Mouse (Mus musculus) C2C12 (cell line): ENCODE data around the gene Sys1. TPM values are rescaled to one million over a fixed set of nuclear protein-coding genes. Genes with fewer than 3 reads are reported as not detected.

Experiments used
- H3K27me3 ChIP-seq: one replicate; pipeline ENCODE4 v1.6.1; 2011; ENCODE audit not compliant: control insufficient read depth, insufficient read depth, insufficient read length
- H3K36me3 ChIP-seq: one replicate; pipeline ENCODE4 v1.6.1; 2011; ENCODE audit not compliant: control insufficient read depth, insufficient read depth
- H3K4me3 ChIP-seq: one replicate; pipeline ENCODE4 v1.5.1; 2011; ENCODE audit warnings: mild to moderate bottlenecking, control low read depth; ENCODE audit not compliant: poor library complexity, insufficient read depth, severe bottlenecking
- H3K79me2 ChIP-seq: one replicate; pipeline ENCODE4 v1.6.1; 2011; ENCODE audit not compliant: control insufficient read depth, insufficient read depth
- H3K79me3 ChIP-seq: one replicate; pipeline ENCODE4 v1.6.1; 2011; ENCODE audit warnings: low read depth, control low read depth
- H3ac ChIP-seq: one replicate; pipeline ENCODE3; 2011; ENCODE audit warnings: low read depth; ENCODE audit not compliant: control insufficient read depth, insufficient read length
- CEBPB ChIP-seq: IDR thresholded peaks from one replicate; pipeline ENCODE4 v1.6.1; 2011; ENCODE audit warnings: low read depth, mild to moderate bottlenecking, control low read depth, moderate library complexity
- CTCF ChIP-seq: IDR thresholded peaks from one replicate; pipeline ENCODE4 v1.5.1; 2011; ENCODE audit not compliant: control insufficient read depth, insufficient read depth, insufficient read length
- FOSL1 ChIP-seq: IDR thresholded peaks from one replicate; pipeline ENCODE4 v1.8.0; 2011; ENCODE audit warnings: mild to moderate bottlenecking, low read length; ENCODE audit not compliant: poor library complexity, insufficient read depth, severe bottlenecking
- MAX ChIP-seq: IDR thresholded peaks from one replicate; pipeline ENCODE4 v1.6.1; 2011; ENCODE audit warnings: mild to moderate bottlenecking, control low read depth
- MYOD1 ChIP-seq: IDR thresholded peaks from one replicate; pipeline ENCODE4 v1.6.1; 2011; ENCODE audit warnings: low read depth; ENCODE audit not compliant: control insufficient read depth, insufficient read length
- MYOG ChIP-seq: IDR thresholded peaks from one replicate; pipeline ENCODE4 v1.6.1; 2011; ENCODE audit not compliant: control insufficient read depth, insufficient read length; ENCODE audit errors: extremely low read depth
- USF1 ChIP-seq: IDR thresholded peaks from one replicate; pipeline ENCODE4 v1.6.1; 2011; ENCODE audit warnings: low read depth, mild to moderate bottlenecking, control low read depth, moderate library complexity
- polyA plus RNA-seq: library from polyadenylated mRNA; unstranded; fragments of >200 nt; fragmentation: generic; extraction: Trizol; gene quantifications from one replicate; pipeline ENCODE4 v1.2.1, GENCODE M21; 2012; ENCODE audit warnings: missing spikeins

The Sys1 gene
- polyA plus RNA-seq, 1 experiment = 49.6 TPM

- Histone ChIP-seq H3K36me3 (peaks cover 48% of the 10 kb centered on the region), H3K4me3 (no peak overlapping the region), H3ac (no peak overlapping the region), H3K27me3 (no peaks in the 10 kb centered on the region), H3K79me2 (peaks cover 22% of the 10 kb centered on the region), H3K79me3 (peaks cover 8% of the 10 kb centered on the region)
- no peak for TF ChIP-seq CEBPB
- TF ChIP-seq MAX = no peak
- no peak for TF ChIP-seq USF1
- no peak for TF ChIP-seq CTCF
- no peak for TF ChIP-seq FOSL1
- TF ChIP-seq MYOD1 = no peak
These were observed 43.7 kb downstream of the Sys1 start for GRCm38 (mm10) chr2:164500511-164500910.

DNA sequence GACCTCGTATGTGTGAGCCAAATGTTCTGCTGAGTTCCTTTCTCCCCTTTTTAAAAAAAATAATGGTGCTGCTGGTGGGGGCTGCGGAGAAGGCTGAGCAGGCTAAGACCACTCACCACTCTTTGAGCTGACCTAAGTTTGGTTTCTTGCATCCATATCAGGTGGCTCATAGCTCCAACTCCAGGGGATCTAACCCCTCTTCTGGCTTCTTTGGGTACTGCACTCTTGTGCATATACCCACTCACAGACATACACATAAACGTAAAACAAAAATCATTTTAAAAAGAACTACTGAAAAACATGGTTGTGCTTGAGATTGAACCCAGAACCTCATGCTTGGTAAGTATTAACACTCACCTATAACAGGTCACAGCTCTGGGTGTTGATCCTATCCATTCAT lies 48.2 kb downstream of the Sys1 start:
- H3K36me3 ChIP-seq = peaks cover 67% of the 10 kb centered on the region
- no peaks in the 10 kb centered on the region for H3K79me2 ChIP-seq
- no peak overlapping the region for H3ac ChIP-seq
- H3K4me3 ChIP-seq = no peak overlapping the region
- no peaks in the 10 kb centered on the region for H3K27me3 ChIP-seq
- H3K79me3 ChIP-seq = no peaks in the 10 kb centered on the region
- TF ChIP-seq MAX (no peak), FOSL1 (no peak), CTCF (no peak), MYOD1 (no peak)

DNA sequence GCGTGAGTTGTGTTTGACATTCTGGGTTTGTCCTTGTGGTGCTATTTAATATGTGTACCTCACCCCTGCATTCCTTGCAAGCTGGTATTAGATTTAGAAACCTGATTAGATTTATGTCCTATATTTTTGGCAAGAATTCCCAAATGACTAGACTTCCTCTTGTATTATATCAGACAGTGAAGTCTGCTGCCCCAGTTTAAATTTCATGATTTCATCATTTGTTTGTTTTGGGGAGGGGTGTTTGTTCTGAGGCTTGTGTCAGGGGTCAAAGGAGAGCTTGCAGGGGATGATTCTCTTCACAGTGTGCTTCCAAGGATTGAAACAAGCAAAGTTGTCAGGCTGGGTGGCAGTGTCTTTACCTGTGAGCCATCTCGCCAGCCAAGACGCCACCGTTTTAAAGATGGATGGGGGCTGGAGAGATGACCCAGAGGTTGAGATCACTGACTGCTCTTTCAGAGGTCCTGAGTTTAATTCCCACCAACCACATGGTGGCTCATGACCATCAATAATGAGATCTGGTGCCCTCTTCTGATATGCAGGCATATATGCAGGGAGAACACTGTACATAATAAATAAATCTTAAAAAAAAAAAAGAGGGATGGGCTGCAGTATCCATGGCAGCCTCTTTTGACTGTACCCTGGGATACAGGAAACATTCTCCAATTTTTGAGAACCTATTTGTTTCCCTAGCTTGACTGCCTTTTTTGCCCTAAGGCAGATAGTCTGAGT lies 49.0 kb downstream of the Sys1 start:
- no peaks in the 10 kb centered on the region for H3K79me2 ChIP-seq
- H3ac ChIP-seq = no peak overlapping the region
- H3K36me3 ChIP-seq = peaks cover 71% of the 10 kb centered on the region
- TF ChIP-seq USF1 = no peak
- no peak for TF ChIP-seq MYOG
- TF ChIP-seq CTCF = no peak
- TF ChIP-seq MAX = no peak
- TF ChIP-seq CEBPB = no peak
- no peak for TF ChIP-seq MYOD1
- no peak for TF ChIP-seq FOSL1
- no peaks in the 10 kb centered on the region for H3K79me3 ChIP-seq
- no peak overlapping the region for H3K4me3 ChIP-seq
- no peaks in the 10 kb centered on the region for H3K27me3 ChIP-seq

DNA sequence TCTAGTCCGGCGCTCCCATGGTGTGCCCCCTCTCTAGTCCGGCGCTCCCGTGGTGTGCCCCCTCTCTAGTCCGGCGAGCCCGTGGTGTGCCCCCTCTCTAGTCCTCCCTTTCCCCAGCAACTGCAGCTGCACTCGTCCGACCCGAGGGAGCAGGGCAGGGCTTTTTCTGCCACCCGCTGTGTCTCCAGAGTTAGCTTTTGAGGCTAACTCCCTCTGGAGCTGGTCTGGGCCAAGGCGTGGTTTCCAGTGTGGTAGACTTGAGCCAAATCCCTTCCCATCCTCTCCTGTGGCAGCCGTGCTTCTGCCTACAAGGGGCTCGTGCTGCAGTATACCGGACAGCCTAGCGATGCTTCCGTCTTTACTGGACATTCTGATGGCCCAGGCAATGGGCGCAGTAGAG lies 51.0 kb downstream of the Sys1 start:
- TF ChIP-seq USF1 = no peak
- no peak for TF ChIP-seq CEBPB
- no peak for TF ChIP-seq MYOD1
- TF ChIP-seq MAX = no peak
- TF ChIP-seq MYOG = no peak
- no peak for TF ChIP-seq CTCF
- no peak for TF ChIP-seq FOSL1
- H3K4me3 ChIP-seq = no peak overlapping the region
- peaks cover 52% of the 10 kb centered on the region for H3K36me3 ChIP-seq

DNA sequence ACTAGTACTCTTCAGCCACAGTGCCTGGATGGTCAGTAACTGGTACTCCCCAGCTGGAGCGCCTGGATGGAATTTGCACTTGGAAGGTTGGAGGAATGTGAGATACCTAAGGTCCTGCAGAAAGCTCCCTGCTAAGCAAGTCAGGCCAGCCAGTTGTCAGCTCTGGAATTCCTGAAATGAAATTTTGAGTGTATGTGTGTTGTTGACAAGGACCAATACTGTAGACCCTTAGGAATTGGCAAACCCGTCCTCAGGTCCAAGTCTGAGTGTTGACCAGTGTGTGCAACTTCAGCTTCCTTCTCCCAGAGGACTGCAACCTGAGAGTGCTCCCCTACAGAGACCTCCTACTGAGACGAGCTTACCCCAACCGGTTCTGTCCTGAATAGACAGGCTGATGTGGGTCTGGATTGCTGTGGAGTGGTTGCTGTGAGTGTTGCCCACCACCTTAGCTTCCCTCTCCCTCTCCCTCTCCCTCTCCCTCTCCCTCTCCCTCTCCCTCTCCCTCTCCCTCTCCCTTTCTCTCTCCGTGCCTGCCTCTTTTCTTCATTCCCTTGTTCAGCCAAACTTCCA lies 53.9 kb downstream of the Sys1 start:
- TF ChIP-seq FOSL1 (no peak), USF1 (no peak), CEBPB (no peak), MYOG (no peak), CTCF (no peak), MAX (no peak), MYOD1 (no peak)
- Histone ChIP-seq H3ac (no peak overlapping the region), H3K36me3 (peaks cover 27% of the 10 kb centered on the region), H3K4me3 (no peak overlapping the region), H3K27me3 (no peaks in the 10 kb centered on the region), H3K79me2 (no peaks in the 10 kb centered on the region), H3K79me3 (no peaks in the 10 kb centered on the region)

More for the DNA sequence above, 51.0 kb downstream of the Sys1 start:
- no peak overlapping the region for H3ac ChIP-seq
- no peaks in the 10 kb centered on the region for H3K79me3 ChIP-seq
- no peaks in the 10 kb centered on the region for H3K79me2 ChIP-seq
- H3K27me3 ChIP-seq = no peaks in the 10 kb centered on the region
